Mouse (Mus musculus) cerebellum, postnatal 25 days (tissue): ENCODE measurements around the gene Zdhhc18.

Experiments used
- DNase-seq, 2 experiments: peaks; one replicate each; pipeline ENCODE4 v3.0.0; 2021; ENCODE audit warnings: mixed read lengths in 2 of 2

Gene Zdhhc18

DNA sequence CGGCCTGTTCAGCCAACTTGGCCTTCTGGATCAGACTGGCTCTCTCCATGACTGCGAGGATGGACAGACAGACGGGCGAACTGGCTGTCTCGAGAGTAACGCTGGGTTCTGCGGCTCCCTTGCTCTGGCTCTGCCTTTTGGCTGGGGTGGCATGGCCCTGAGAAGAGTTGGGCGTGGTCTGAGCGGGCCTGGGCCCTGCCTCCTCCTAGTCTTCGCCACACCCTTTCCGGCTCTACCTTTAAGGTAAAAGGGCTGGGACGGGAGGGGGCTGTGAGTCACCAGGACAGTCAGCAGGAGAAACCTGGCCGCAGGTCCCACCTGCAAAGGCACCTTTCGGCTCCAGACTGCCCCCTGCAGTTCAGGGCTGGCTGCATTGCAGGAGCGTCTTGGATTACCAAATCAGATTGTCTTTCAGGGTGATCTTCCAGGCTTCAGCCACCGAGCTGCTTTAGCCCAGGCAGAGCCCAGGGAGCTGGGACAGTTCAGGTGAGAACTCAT, 48.2 kb downstream of the Zdhhc18 start, which contains the start of gene Sfn:
Gene Sfn (minus strand): TSS at position 448 of the 498 bp plus-strand sequence.
- peak; percentile 60 to 77 for DNase-seq

GRCm38 (mm10) chr4:133600306-133600705, 49.6 kb downstream of the Zdhhc18 start:
- DNase-seq, result no peak

GRCm38 (mm10) chr4:133599571-133600073, 50.3 kb downstream of the Zdhhc18 start:
- peak; percentile 79 to 87 for DNase-seq

DNA sequence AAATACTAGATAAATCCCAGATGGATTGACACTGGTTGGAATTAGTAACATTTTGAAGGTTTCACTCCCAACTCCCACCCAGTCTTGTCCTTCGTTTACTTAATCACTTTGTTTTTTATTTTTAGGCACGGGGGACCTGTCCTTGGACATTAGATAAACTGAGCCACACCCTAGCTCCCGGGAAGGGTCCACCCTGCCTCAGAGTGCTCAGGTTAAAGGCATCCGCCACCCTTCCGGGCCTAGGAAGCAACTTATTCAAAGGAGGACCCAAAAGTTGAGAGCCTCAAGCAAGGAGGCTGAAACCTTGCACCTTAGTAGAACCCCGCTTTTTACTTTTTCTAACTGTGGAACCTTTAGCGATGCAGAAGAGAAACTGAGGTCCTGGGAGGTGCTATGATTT, 50.8 kb downstream of the Zdhhc18 start:
- DNase-seq, result no peak

DNA sequence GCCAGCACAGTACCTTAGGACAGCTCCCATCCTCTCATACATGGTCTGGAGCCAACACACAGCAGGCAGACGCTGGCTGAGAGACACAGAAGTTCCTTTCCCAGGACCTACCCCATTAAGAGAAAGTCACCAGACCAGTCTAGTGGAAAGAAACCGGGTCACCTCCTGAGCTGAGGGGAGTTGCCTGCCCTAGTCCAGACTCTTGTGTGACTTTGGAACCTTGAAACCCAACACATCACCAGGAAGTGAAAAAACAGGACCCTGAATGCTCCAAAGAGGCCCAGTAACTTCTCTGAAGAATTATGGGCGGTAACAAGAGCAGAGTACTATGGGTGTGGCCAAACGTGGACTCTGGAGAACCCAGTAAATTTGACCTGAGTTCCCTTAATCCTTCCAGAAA, 51.3 kb downstream of the Zdhhc18 start:
- DNase-seq, result no peak

DNA sequence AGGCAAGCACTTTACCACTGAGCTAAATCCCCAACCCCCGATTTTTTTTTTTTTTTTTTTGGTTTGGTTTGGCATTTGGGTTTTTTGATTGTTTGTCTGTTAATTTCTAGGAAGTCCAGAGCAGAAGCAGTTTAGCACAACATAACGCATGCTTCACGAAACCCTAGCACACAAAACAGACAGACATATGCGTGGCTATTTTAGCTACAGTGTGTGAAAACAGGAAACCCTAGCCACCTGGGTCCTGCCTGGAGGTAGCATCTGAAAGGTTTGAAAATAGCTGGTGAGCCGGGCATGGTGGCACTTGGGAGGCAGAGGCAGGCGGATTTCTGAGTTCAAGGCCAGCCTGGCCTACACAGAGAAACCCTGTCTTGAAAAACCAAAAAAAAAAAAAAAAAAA, 53.9 kb downstream of the Zdhhc18 start:
- DNase-seq, result no peak

GRCm38 (mm10) chr4:133595538-133595937, 54.4 kb downstream of the Zdhhc18 start:
- DNase-seq, result no peak

DNA sequence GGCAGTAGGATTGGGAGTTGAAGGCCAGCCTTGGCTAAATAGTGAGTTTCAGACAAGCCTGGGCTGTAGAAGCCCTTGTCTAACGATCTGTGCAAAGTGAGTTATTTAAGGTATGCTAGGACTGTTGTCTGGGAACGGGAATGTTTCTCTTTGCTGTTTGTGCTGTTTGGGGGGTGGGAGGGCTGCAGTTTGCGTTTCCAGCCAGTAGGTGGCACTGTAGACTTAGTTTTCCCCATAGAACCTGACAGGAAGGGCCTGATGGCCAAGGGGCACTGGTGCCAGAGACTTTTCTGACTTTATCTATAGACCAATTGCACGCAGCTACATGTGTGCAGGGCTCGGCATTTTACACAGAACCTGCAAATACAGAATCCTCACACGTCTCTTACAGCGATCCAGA, 57.4 kb downstream of the Zdhhc18 start:
- peak; percentile 80 to 81 for DNase-seq

DNA sequence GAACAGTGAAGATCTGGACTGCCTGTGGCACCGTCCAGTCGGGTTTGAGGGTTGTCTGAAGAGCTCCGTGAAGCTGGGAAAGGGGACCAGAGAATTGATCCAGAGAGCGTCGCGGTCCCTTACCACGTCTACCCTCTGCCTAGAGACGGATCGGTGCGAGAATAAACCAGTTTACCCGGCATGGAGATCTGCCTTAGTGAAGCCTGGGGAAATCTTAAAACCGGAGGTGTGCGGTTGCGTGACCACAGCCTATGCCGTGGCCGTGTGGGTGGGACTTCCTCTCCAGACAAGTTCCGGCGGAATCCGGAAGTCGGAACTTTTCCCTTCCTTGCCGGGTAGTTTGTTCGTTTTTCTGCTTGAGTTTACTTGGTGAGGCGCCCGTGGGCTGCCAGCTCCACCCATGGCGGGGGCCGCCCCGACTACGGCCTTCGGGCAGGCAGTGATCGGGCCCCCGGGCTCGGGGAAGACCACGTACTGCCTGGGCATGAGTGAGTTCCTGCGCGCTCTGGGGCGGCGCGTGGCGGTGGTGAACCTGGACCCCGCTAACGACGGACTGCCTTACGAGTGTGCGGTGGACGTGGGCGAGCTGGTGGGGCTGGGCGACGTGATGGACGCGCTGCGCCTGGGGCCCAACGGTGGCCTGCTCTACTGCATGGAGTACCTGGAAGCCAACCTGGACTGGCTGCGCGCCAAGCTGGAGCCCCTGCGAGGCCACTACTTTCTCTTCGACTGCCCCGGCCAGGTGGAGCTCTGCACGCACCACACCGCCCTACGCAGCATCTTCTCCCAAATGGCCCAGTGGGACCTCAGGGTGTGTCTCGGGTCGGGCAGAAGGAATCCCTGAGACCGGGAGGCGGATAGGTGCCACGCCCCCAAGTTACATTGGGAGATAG, 65.6 kb downstream of the Zdhhc18 start, which contains the start of gene Gpn2:
Gene Gpn2 (plus strand): TSS at position 304 of the 893 bp plus-strand sequence.
- peak; percentile 77 to 87 for DNase-seq

GRCm38 (mm10) chr4:133583690-133584058, 66.3 kb downstream of the Zdhhc18 start:
- DNase-seq, result no peak

DNA sequence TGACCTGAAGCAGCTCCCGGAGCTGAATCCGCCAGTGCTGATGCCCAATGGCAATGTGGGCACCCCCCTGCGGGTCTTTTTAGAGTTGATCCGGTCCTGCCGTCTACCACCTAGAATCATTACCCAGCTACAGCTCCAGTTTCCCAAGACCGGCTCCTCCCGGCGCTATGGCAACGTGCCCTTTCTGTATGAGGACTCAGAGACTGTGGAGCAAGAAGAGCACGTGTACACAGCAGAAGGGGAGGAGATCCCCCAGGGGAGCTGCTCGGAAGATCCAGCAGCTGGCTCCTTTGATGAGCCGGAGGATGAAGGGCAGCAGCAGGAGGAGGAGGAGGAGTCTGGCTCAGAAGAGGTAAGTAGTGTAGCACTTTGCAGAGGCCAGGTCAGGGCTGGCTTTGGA, 72.0 kb downstream of the Zdhhc18 start:
- no peak for DNase-seq

DNA sequence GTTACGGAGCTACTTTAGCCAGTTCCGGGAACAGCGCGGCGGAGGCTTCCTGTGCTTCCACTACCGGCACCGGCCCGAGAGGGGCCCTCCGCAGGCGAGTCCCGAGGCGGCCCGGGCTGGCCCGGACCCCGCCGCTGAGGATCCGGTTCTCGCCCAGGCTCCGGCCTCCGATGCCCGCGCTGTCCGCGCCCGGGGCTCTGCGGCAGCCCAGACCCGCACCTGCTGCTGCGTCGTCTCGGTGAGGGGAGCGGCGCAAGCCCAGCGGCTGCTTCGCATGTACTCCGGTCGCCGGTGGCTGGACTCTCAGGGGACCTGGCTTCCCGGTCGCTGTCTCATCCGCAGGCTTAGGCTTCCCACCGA, 75.1 kb downstream of the Zdhhc18 start:
- no peak for DNase-seq

- peak; percentile 92 to 95 for DNase-seq
These were observed 75.7 kb downstream of the Zdhhc18 start, which contains the start of gene Gpatch3 for GRCm38 (mm10) chr4:133574070-133574842. Gpatch3 (plus strand) TSS chr4:133574745.

DNA sequence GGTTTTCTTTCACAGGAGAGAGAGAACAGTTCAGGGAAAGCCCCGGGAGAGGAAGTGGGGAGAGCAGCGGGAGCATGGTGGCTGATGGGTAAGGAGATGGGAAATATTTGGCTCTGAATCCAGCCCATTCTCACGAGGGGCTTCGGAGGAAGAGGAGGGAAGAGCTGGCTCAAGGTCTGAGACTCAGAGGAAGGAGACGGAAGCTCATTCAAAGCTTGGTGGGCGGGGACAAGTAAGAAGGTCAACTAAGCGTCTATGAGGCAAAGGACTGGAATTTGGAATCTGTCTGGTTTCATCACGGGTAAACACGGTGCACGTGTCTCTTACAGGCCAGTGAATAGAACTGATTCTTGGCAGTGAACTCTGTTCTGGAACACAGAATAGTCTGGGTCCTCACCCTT, 79.9 kb downstream of the Zdhhc18 start:
- DNase-seq, result no peak

DNA sequence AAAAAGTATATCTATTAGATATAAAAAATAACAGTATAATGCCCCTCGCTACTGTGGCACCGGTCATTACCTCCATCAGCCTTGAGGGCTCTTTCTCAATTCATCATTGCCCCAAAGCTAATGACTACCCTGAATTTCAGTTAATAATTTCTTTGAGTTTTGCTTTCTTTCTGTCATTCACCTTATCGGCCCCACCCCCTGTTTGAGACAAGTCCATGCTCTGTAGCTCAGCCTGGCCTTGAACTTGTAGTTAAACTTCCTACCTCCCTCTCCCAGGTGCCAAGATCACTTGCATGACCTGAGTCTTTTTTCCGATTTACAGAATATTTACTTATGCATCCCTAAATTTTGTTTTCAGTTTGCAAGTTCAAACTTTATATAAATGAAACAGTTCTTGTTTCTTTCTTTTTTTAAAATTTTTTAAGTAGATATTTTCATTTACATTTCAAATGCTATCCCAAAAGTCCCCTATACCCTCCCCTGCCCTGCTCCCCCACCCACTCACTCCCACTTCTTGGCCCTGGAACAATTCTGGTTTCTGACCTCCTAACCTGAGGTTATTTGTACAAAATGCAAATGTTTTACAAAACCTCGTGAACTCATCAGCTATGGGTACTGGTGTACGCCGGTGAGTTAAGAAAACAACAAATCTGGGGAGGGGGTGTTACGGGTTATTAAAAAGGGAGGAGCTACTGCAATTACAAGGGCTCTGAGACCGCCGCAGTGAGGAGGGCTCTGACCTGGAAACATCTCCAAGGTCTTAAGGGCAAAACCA, 80.5 kb downstream of the Zdhhc18 start:
- DNase-seq, result no peak

GRCm38 (mm10) chr4:133567251-133567650, 82.7 kb downstream of the Zdhhc18 start:
- DNase-seq, result no peak

GRCm38 (mm10) chr4:133563123-133563571, 86.8 kb downstream of the Zdhhc18 start:
- peak; percentile 90 to 92 for DNase-seq

DNA sequence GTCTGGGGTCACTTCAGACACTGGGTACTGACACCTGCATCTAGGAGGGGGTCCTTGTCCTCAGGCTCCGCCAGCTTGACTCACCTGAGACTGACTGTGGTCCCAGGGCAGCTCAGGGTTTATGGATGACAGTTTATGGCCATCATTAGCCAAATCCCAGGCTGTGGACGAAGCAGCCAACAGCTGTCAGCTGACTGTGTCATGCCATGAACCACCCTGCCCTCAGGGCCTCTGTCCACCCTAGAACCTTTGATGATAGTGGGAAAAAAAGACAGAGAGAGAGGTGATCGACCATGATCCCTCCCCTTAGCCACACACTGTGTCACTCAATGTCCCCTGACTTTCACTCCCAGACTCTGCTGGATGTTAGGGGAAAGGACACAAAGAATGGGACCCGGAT, 88.3 kb downstream of the Zdhhc18 start:
- no peak for DNase-seq

GRCm38 (mm10) chr4:133559846-133560245, 90.1 kb downstream of the Zdhhc18 start:
- no peak for DNase-seq

DNA sequence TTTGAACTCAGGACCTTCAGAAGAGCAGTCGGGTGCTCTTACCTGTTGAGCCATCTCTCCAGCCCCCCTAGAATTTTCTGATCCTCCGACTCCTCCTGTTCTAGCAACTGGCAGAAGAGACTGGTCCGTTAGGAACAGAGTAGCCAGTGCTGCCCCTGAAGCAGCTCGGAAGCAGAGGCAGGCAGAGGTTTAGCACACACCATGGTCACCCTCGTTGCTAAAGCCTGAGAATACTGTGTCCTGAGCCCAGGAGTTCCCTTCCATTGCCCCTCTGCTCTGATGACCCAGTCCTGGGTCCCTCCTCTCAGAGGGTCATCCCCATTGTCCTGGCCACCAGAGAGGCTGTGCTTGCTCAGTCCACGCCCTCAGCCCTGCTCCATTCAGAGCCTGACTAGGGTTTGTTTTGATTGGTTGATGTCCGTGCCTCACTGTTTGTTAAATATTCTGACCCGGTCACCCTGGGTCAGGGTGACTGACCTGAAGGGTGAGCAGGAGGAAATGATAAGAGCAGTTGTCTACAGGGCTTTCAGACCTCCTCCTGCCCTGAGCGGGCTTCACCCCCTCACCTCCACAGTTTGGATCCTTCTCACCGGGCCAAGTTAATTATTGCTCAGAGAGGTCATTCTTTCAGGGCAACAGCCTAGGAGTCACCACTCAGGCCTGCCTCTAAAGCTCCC, 92.8 kb downstream of the Zdhhc18 start:
- DNase-seq, result no peak
